Mouse (Mus musculus) CD8-positive naive resting alpha-beta T cell, adult 2 months (primary cell): ENCODE measurements around the gene Ptgr1.

Source experiments
- DNase-seq, 2 experiments: peaks; one replicate each; pipeline ENCODE4 v3.0.0; 2022; ENCODE audit warnings: low read depth in 2 of 2, low spot score in 2 of 2

Ptgr1 gene

GRCm38 (mm10) chr4:58986540-58987190 lies at the start of gene Ptgr1:
Gene Ptgr1, minus strand, starts transcription at chr4:58987119.
- peak; percentile 55 to 66 for DNase-seq

DNA sequence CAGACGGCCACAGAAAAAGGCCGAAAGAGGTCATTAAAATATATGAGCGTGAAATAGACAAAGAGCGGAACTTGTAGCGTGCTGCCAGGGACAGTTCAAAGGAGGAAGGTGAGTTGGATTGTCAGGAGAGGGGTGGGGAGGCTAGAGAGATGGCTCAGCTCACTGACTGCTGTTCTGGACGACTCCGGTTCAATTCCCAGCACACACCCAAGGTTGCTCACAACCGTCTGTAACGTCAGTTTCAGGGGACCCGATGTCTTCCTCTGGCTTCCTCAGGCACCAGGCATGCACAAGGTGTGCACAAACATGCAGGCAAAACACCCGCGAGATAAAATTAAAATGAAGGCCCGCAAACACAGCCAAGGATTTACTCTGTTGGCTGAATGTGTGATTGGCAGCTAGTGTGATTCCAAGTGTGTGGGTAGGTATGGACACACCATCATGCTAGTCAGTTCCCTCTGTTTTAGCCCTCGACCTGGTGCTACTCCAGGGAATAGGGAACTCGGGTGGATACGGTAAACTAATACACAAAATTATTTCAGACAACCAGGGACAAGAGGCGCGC lies 48.9 kb upstream of the Ptgr1 start:
- no peak for DNase-seq

DNA sequence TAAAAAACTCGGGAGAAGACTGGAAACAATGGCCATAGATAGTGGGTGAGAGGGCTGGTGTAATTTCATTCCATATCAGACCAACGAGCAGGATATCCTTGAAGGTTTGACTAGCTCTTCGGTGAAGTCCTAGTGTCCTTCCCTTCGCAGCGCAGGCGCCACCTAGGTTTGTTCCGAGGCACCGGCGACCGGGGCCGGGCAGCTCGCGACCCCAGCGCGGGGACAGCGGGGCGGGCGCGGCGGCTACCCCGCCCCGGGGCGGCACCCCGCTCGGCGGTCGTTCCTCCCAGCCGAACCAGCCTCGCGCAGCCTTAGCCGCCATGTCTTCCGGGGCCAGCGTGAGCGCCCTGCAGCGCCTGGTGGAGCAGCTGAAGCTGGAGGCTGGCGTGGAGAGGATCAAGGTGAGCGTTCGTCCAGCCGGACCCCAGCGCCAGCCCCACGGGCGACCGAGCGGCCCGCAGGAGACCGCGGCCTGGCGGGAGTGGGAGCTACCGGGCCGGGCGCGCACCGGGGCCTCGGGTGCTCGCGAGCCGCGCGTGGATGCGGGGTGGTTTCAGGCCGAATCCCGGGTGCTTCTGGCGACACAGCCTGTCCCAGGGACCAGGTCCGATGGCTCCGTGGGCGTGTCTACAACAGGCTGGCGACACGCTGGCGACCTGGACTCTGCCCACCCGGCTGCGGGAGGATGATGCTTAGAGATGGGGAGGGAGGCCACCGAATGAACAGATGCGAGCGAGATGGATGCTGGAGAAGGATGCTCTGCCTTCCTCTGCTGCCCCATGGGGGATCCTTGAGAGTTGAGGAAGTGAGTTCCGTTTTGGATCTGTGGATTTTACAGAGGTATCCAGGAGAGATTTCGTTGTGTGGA lies 48.2 kb upstream of the Ptgr1 start, which contains the start of gene Gng10:
Gene Gng10, plus strand, starts transcription at position 171 of the 868 bp plus-strand sequence.
- DNase-seq, result peak; percentile 41 to 46

DNA sequence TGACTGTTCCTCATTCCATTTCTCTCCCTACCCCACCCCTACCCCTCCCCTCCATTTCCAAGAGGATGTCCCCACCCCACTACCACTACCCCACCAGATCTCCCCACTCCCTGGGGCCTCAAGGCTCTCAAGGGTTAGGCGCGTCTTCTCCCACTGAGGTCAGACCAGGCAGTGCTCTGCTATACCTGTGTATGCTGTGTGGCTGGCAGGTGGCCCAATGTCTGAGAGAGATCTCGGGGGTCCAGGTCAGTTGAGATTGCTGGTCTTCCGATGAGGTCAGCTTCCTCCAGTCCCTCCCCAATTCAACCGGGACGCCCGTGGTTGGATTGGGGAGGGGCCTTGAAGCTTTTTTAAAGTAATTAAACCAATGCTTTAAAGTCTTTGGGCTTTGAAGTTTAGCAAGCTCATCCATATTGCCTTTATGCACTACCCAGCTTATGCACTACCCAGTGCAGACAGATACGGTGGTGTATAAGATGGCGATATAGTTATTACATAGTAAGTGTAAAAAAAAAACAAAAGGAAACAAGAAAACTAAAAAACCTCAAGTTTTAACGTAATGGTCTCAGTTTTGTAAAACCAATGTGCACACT lies 47.5 kb upstream of the Ptgr1 start:
- no peak for DNase-seq

- DNase-seq, result no peak
Measured at GRCm38 (mm10) chr4:59016922-59017321, 30.0 kb upstream of the Ptgr1 start.

DNA sequence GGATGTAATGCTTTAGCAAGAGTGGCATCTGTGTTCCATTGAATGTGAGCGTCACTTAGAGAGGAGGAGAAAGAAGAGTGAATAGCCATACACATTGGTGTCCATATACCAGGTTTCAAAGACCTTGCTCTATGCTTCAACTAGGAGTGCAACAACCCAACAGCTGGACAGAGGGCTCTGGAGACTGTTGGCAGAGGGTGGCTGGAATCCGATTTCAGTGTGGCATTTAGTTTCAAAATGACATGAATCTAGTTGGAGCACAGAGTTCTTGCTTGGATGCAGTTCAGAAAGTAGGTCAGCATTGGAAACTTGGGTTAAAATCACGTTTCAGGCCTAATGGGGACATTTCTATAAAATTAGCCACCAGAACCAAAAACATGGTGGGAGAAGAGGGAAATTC lies 28.3 kb upstream of the Ptgr1 start:
- DNase-seq, result no peak

GRCm38 (mm10) chr4:59011446-59011845 lies 24.5 kb upstream of the Ptgr1 start:
- DNase-seq, result no peak

- no peak for DNase-seq
Measured at GRCm38 (mm10) chr4:59009696-59010095, 22.8 kb upstream of the Ptgr1 start.

DNA sequence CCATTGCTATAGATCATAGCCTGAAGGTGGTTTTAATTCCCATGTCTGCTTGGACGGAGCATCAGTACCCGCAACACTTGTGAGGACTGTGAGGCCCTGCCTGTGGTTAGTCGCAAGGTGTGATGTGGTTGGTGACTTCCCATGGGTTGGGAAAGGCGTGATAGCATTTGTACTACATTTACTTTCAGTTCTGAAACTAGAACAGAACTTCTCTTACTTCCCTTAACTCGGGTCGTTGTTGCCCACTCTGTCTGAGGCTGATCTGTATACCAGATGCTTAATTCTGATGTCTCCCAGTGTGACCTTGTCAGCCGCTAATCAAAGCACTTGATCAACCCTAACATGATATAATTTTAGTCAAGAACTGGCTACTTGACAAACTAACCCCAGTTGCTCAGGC lies 22.3 kb upstream of the Ptgr1 start:
- peak; percentile 21 to 45 for DNase-seq

- no peak for DNase-seq
Measured at GRCm38 (mm10) chr4:59007974-59008373, 21.1 kb upstream of the Ptgr1 start.

DNA sequence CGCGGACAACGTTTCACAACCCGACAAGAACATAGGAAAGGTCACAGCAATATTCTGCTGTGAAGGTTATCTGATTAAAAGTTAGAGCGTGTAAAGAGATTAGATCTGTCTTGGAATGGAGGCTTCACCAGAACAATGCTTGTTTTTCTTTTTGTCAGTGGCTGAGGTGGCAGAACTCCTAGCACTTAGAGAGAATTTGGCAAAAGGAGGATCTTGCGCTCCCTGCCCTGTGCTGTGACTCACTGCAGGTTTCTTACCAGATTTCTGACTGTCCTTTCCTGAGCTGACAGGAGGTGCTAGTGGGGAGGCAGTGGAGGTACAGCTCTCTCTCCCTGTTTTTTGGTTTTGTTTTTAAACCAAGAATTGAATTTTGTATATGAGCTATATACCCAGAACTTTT lies 20.1 kb upstream of the Ptgr1 start:
- DNase-seq, result no peak

DNA sequence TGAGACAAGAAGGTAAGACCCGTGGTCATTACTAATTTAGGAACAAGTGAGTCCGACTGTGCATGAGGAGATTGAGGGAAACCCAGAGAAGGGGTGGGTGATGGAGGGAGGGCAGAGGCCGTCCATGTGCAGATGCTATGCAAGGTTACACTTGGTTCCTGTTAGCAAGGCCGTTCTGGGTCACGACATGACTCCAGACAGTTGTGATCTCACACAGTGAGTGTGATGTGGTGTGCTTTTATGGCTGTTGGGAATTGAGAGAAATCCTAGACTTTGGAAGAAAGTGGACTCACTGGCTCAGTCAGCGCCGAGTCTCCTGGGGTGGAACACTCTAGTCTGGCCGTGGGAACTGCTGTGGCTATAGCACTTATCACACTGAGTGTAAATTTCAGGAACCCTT lies 19.3 kb upstream of the Ptgr1 start:
- DNase-seq, result no peak

DNA sequence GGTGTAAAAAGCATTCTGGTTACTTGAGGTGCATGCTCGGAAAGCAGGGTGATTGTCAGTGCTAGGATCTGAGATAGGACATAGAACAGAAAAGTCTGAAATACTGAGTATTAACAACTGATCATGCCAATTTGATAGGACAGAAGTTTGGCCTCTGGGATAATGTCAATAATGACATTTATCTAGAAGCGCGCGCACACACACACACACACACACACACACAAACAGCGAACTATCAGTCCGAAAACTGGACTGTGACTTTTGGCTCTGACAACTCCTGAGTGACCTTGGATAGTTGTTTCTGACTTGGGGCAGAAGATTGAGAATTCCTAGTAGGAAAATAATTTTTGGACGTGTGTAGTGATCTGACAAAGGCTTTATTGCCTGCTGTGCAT lies 16.9 kb upstream of the Ptgr1 start:
- DNase-seq, result no peak

DNA sequence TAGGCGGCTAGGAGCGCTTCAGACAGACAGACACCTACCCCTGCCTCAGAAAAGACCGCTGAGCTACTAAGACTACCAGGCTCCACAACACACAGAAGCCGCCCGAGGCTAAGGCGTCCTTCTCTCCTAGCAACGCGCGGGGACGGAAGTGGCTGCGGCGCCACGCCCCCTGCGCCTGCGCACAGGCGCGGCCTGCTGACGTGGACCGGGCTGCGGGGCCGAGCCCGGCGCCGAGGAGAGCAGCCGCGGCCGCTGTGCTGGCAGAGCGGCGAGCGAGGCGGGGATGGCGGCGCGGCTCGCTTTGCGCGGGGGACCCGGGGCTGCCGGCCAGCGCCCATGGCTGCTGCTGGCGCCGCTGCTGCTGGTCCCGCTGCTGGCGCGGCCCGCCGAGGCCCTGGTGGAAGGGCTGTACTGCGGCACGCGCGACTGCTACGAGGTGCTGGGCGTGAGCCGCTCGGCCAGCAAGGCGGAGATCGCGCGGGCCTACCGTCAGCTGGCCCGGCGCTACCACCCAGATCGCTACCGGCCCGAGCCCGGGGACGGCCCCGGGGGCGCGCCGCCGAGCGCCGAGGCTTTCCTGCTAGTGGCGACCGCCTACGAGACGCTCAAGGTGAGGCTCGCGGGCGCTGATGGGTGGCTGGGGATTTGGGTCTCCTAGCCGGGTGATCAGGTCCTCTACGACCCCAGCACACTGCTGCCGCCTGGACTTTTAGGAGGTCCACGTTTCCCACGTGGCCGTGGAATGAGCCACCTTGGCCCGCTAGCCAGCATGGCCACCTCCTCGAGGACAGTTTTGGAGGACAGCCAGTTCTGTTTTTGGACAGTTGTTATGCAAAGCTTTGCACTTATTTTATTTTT lies 16.3 kb upstream of the Ptgr1 start, which contains the start of gene Gm20503:
Gene Gm20503, plus strand, starts transcription at position 263 of the 858 bp plus-strand sequence.
- DNase-seq, result peak; percentile 88 to 89

- peak; percentile 36 to 68 for DNase-seq
Measured at GRCm38 (mm10) chr4:59000614-59001013, 13.7 kb upstream of the Ptgr1 start.

DNA sequence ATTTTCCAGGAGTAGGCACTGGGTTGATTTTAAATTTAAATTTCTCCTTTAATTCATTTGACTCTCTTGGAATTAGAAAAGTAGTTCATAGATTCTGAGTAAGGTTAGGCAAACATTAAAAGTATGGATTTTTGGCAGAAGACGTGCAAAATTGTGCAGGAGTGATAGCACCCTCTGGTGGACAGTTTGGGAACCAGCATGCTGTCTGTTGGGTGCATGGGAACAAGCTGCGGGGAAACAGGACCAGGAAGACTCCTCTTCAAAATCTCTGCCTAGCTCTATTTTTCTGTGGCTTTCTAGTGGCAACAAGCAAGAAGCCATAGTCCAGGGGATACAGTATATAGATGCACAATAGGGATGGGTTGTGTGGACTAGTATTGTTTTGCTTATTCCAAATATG lies 12.8 kb upstream of the Ptgr1 start:
- DNase-seq, result peak; percentile 61 to 73

- no peak for DNase-seq
Measured at GRCm38 (mm10) chr4:58998688-58999087, 11.8 kb upstream of the Ptgr1 start.

DNA sequence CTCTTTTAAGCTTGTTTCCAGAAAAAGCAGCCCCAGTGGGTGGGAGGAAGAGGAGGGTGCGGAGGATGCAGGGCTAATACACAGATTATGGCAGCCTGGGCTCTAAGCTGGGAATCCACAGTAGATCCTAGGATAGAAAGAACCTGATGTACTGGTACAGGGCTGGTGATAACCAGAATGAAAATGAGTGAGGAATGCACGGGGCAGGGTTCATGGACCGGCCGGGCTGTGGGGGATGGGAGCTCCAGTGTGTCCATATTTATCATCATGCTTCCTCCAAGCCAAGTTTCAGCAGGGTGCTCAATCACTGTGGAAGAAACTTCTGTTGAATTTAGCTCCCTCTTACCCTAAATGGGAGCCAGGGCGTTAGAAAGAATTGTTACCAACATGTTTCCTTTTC lies 10.2 kb upstream of the Ptgr1 start:
- DNase-seq, result no peak

DNA sequence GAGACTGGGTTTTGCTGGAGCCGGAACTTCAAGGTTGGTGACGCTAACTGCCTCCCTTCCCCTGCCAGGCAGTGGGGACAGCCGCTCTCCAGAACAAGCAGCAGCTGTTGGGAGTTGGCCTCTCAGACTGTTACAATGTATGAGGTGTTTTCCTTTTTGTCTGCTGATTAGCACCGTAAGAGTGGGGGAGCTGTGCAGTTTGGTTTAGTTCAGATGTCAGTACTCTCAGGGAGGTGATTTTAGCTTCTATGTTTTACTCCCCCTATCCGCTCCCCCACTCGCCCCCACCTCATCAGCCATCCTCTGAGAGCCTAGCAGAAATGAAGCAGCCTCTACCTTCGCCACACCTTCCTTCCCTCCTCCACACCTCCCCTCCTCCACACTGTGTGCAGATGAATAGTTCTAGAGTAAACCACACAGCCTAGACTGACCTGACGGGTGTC lies 8.4 kb upstream of the Ptgr1 start:
- no peak for DNase-seq

- DNase-seq, result no peak
Measured at GRCm38 (mm10) chr4:58994762-58995161, 7.8 kb upstream of the Ptgr1 start, which contains the start of gene Dnajc25. Gene Dnajc25, plus strand, starts transcription at chr4:58995062.

- DNase-seq, result no peak
Measured at GRCm38 (mm10) chr4:58992195-58992594, 5.3 kb upstream of the Ptgr1 start.
